Mouse (Mus musculus) A20 (cell line): ENCODE data around the gene Gpsm3.
A peak's percentile ranks its signal among the peaks of the same experiment; 100 is the strongest.

Source experiments
- DNase-seq: peaks from one replicate; pipeline ENCODE4 v3.0.0-alpha.2; 2011; ENCODE audit warnings: low read depth, low spot score

Gene Gpsm3

DNA sequence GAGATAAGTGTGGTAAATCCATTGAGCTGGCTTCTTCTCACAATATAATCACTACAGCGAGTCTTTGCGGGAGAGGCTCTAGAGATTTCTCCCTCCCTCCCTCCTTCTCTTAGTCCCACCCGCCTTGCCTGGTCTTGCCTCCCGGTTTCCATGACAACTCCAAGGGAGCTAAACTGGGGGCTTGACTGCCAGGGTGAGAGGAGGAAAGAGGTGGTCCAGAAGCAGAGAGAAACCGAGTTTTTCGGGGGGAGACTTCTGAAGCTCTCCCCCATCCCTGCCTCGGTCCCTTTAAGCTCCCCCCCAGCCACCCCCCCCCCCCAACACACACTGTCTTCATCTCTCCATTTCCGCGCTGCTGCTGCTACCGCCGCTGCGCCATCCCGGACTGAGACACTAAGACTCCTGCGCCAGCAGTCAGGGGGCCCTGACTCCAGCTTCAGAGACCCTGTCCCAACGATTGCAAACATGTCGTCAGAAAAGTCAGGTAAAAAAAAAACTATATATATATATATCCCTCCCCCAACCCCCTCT, 39.7 kb downstream of the Gpsm3 start, which contains the start of gene Prrt1:
Gene Prrt1 (plus strand): TSS at position 313 of the 531 bp plus-strand sequence.
- DNase-seq, result no peak

DNA sequence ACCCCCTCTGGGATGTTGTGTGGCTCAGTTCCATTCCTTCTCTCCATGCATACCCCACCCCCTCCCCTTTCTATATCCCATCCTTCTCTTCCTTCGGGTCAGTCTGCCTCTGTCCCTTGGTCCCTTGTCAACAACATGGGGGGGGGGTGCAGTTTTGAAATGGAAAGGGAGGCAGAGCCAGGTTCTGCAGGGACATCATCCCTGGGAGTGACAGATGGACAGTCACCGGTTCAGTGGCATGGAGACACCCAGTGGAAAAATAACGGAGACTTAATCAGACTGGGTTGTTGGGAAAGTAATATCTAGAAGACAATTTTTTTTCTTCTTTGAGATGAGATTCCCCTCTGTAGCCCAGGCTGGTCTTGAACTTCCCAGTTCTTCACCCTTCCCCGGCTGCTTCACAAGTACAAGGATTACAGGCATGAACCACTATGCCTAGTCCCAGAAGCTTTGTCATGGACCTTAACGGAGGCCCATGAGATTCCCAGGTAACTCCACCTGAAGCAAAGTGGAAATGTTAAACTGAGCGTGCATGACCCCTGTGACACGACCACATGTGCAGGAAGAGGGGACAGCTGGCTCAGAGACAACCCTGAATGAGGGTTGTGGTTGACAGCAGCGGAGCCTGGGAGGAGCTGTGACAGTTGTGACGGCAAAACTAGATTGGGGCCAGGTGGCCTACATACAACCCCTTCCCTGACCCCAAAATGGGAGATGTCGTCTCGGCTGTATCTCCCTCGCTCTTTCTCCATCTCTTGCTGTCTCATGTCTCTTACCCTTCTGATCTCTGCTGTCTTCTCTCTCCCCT, 40.4 kb downstream of the Gpsm3 start:
- no peak for DNase-seq

DNA sequence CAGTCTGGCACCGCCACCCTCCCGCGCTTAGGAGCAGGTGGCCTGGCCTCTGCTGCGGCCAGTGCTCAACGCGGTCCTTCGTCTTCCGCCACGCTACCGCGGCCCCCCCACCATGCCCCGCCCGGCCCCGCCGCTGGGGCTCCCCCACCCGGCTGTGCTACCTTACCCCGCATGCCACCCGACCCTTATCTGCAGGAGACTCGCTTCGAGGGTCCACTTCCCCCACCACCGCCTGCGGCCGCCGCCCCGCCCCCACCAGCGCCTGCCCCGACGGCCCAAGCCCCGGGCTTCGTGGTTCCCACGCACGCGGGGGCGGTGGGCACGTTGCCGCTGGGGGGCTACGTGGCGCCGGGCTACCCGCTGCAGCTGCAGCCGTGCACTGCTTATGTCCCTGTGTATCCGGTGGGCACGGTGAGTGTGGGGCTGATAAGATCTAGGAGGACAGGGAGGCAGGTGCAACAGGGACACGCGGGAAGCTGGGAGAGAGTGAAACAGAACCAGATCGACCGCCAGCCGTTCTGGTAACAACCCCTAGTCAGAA, 41.2 kb downstream of the Gpsm3 start:
- no peak for DNase-seq

DNA sequence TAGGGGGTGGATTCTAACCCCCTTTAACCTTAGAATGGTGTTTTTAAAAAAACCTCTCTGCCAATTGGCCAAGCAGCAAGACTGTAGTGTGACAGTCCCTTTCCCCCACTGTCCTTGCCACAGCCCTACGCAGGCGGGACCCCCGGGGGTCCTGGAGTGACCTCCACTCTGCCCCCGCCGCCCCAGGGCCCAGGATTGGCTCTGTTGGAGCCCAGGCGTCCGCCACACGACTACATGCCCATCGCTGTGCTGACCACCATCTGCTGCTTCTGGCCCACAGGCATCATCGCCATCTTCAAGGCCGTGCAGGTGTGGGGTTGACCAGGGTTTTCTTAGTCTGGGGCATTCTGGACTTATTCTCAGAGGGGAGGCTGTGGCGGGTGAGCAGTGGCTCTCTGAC, 42.0 kb downstream of the Gpsm3 start:
- no peak for DNase-seq

DNA sequence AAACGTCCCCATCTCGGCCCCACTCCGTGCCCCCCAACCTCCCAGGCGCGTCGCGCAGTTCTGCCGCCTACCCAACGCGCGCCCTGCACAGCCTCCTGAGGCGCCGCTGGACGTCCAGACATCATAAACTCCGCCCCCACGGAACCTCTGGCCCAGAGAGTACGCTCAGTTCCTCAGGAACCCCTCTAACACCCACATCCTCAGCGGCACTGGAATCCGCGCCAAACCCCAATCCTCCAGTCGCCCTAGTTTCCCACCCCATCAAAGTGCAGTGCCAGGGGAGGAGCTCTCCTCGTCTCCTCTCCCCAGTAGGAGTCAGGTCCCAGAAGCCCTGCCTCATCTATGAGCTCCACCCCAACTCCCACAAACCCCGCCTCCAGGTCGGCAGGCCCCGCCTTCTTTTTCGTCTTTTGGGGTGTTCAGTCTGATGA, 42.7 kb downstream of the Gpsm3 start:
- peak; percentile 79 for DNase-seq

DNA sequence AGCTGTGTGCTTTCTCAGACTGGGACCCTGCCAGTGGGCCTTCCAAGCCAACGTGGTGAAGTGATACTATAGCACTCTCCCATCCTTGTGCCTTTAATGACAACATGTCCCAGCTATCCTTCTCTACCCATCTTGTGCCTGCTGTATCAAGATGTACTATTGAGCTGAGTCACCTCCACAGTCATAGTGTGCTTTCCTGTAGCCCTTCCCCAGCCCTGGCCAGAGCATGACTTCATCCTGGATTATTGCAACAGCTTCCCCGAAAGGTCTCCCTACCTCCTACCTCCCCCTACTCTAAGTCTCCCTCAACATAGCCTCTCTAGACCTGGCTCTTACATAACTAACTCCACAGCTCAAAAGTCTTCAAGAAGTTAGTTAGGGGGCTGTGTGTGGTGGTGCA, 46.1 kb downstream of the Gpsm3 start:
- no peak for DNase-seq

DNA sequence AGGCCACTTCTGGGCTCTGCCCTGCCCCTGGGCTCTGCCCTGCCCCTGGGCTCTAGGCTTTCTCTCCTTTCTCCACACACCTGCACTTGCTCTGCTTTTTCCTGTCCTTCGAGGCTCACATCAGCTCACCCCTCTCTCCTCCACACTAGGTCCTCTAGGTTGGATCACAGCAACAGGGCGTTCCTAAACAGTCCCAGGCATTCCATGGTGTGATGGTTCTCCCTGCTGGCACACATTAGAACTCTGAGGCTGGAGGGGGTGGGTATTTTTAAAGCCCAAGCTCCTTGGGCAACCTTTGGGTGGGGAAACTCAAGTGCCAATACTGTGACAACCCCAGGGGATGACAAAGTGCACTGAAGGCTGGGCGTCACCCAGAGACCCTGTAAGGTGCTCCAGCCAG, 47.9 kb downstream of the Gpsm3 start:
- no peak for DNase-seq

DNA sequence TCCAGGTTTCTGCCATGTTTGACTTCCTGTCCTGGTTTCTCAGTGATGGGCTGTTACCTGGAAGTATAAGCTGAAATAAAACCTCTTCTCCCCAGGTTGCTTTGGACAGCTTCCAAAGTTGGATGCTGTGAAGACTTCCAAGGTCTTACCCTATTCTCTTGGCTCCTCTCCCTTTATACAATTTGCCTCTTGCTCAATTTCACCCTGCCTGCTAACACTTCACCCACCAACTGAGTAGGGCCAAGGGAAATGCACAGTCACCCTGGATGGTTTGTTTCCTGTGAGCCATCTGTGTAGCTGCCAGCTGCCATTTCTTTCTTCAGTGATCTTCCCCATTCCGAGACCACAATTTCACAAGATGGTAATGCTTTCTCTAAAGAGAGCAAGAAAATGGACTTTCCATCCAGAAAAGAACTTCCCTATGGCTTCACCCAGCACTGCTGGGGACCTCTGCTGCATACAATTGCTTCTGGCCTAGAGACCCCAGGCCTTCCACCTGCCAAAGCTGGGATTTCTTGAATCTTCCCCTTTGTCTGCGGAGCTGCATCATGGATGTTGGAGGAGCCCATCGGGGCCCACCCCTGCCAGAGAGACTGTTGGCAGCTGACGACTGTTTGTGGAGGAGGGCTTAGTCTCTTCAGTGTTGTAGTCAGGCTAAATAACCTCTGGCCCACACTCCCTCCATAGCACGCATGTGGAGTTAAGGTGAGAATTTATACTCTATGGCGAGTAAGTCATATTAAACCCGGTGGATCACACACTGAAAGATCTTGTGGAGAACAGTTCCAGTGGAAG, 50.1 kb downstream of the Gpsm3 start:
- no peak for DNase-seq

DNA sequence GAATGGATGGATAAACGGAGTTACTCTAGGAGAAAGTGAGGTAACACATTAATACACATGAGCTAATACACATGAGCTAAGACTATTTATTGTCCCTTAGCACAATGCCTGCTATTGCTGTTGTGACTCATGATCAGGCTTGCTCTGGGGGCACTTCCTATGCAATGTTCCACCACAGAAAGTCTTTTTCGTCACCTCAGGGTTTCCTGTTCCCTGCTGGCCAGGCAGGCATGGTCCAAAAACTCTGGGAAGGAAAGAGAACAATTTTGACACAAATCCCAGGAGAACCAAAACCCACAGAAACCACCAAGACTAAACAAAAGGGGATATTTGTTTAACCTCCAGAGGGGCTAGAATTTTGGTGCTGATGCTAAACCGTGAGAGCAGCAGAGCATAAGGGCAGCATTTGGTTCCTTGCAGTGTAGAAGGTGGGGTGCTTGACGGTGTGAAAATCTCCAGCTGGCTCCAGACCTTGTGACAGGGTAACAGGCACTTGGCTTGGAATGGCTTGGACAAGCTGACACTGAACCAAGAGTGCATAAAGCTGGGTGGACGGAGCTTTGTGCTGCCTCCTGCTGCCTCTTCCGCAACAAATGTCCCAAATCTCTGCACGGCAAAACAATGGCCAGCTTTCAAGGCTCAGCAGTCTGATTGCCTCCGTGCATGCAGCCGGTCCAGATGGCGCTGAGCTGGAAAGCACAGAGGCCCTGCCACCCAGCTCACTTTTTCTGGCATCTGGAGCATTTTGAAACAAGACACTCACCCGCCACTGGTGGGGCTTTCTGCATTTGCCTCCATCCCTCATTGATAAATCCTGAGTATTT, 51.4 kb downstream of the Gpsm3 start:
- no peak for DNase-seq
